Mouse (Mus musculus) liver, embryonic 16.5 days (tissue): Measurements from ENCODE around the gene Snrpa1. TPM values are rescaled to one million over a fixed set of nuclear protein-coding genes. Genes with fewer than 3 reads are reported as not detected.
A peak's percentile ranks its signal among the peaks of the same experiment; 100 is the strongest.

Source experiments
- ATAC-seq: fragments of 200-750 bp; cut with Nextera tagmentation; 2 replicates; pipeline ENCODE4 v1.8.0; 2017; ENCODE audit warnings: low read depth, mild to moderate bottlenecking, moderate number of reproducible peaks, moderate library complexity
- H3K27ac ChIP-seq: fragments of 300-500 bp; sonication (generic); 2 replicates; pipeline ENCODE4 v1.5.1; 2014; ENCODE audit warnings: mild to moderate bottlenecking, low read length
- H3K27me3 ChIP-seq: fragments of 300-500 bp; sonication (generic); 2 replicates; pipeline ENCODE4 v1.6.1; 2014; ENCODE audit warnings: low read depth, low read length, mixed read lengths; ENCODE audit not compliant: control insufficient read depth, insufficient read depth
- H3K36me3 ChIP-seq: fragments of 300-500 bp; sonication (generic); 2 replicates; pipeline ENCODE4 v1.6.1; 2014; ENCODE audit warnings: mild to moderate bottlenecking; ENCODE audit not compliant: control insufficient read depth, insufficient read depth
- H3K4me1 ChIP-seq: fragments of 300-500 bp; sonication (generic); 2 replicates; pipeline ENCODE4 v1.6.1; 2014; ENCODE audit warnings: low read depth, low read length, mixed read lengths; ENCODE audit not compliant: control insufficient read depth
- H3K4me2 ChIP-seq: fragments of 300-500 bp; sonication (generic); 2 replicates; pipeline ENCODE4 v1.6.1; 2014; ENCODE audit warnings: low read depth, low read length, mixed read lengths
- H3K4me3 ChIP-seq: fragments of 300-500 bp; sonication (generic); 2 replicates; pipeline ENCODE4 v1.5.1; 2014; ENCODE audit warnings: low read depth, mild to moderate bottlenecking, low read length
- H3K9ac ChIP-seq: fragments of 300-500 bp; sonication (generic); 2 replicates; pipeline ENCODE4 v1.6.1; 2014; ENCODE audit warnings: low read depth, low read length
- H3K9me3 ChIP-seq: fragments of 300-500 bp; sonication (generic); replicated peaks from 2 replicates; pipeline ENCODE4 v1.6.1; 2016; ENCODE audit warnings: low read length; ENCODE audit not compliant: control insufficient read depth
- WGBS: fragments of 180-500 bp; shearing (Covaris S2); extraction: QIAGEN DNeasy Blood & Tissue Kit; methylation state at CpG from one replicate; pipeline ENCODE4 v1.1.7; 2014; ENCODE audit not compliant: insufficient replicate concordance; 5-methylcytosine and 5-hydroxymethylcytosine counted together
- polyA plus RNA-seq: library from polyadenylated mRNA; unstranded; fragments of >200 nt; fragmentation: Nextera tagmentation; extraction: Ambion mirVana; gene quantifications from 2 replicates; pipeline ENCODE4 v1.2.1, GENCODE M21; 2015

The Snrpa1 gene
- polyA plus RNA-seq, 1 experiment from 2014 or later, result 65.7 TPM

GRCm38 (mm10) chr7:66106581-66107056 lies 47.8 kb downstream of the Snrpa1 start:
- Histone ChIP-seq H3K27ac (no peak overlapping the region), H3K9me3 (no peaks in the 10 kb centered on the region), H3K4me3 (no peak overlapping the region), H3K27me3 (peaks cover 4% of the 10 kb centered on the region), H3K36me3 (no peaks in the 10 kb centered on the region), H3K4me1 (peaks cover 22% of the 10 kb centered on the region), H3K9ac (no peak overlapping the region), H3K4me2 (no peak overlapping the region)
- WGBS, result 55% methylated on average over 7 of the region's 7 CpGs
- ATAC-seq, result no peak

DNA sequence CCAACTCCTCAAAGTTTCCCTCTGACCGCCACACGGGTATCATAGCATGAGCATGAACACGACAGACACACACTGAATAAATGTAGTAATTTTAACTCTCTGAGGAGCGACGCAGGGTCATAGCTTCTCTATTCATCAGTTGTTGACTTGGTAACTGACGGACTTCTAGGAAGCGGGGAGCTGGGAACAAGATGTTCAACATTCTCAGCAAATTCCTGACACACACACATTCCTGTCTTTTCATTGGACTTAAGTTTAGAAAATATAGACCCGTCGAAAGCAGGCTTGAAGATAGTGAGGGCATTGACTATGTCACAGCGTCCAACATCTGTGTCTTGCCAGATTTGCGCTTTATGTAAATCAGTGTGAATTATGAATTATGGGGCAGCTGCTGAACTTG lies 48.4 kb downstream of the Snrpa1 start:
- no peak for ATAC-seq
- Histone ChIP-seq H3K4me2 (no peak overlapping the region), H3K27ac (no peak overlapping the region), H3K9me3 (no peaks in the 10 kb centered on the region), H3K36me3 (no peaks in the 10 kb centered on the region), H3K4me1 (peaks cover 23% of the 10 kb centered on the region), H3K9ac (no peak overlapping the region), H3K27me3 (peaks cover 4% of the 10 kb centered on the region), H3K4me3 (no peak overlapping the region)
- 73% methylated on average over 11 of the region's 11 CpGs for WGBS

- H3K27me3 ChIP-seq, result peaks cover 4% of the 10 kb centered on the region
- H3K9ac ChIP-seq, result no peak overlapping the region
- peaks cover 28% of the 10 kb centered on the region for H3K4me1 ChIP-seq
- no peak overlapping the region for H3K4me3 ChIP-seq
- H3K9me3 ChIP-seq, result no peaks in the 10 kb centered on the region
- 8% methylated on average over 7 of the region's 7 CpGs for WGBS
- H3K36me3 ChIP-seq, result no peaks in the 10 kb centered on the region
- no peak for ATAC-seq
- H3K4me2 ChIP-seq, result no peak overlapping the region
- H3K27ac ChIP-seq, result no peak overlapping the region
Measured at GRCm38 (mm10) chr7:66107930-66108329, 49.1 kb downstream of the Snrpa1 start.

DNA sequence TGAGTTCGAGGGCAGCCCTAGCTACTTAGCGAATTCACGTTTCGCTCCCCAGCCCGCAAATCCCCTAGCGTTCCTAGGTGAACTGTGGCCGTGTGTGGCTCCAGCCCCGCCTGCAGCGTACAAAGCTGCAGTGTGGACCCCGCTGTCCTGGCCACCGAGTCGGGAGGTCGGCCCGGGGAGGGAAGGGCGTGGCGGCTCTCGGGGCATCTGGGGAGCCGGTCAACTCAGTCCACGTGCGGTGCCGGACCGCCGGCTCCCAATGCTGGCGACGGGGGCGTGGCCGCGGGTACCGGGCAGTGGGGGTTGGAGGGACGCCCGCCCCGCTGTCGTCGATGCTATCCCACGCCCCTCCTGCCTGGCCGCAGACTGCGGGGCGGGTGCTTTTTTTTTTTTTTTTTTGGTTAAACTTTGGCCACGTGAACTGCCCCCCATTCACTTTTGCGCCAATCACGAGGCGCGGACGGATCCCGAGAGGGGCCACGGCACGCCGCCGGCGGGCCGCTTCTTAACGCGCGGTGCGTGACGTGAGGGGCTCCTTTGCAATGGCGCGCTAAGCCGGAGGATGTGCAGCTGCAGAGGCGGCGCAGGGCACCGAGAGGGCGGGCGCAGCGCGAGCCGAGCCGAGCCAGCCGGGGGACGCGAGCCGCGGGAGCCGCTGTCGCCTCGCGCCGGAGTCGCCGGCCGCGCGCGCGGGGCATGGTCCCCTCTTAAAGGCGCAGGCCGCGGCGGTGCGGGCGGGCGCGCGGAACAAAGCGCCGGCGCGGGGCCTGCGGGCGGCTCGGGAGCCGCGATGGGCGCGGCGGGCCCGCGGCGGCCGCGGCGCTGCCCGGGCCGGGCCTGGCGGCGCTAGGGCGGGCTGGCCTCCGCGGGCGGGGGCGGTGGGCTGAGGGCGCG lies 50.4 kb downstream of the Snrpa1 start, which contains the start of gene Chsy1:
Gene Chsy1, plus strand, starts transcription at position 555 of the 894 bp plus-strand sequence.
- peak within 1 kb of the TSS; percentile 75 for H3K27ac ChIP-seq
- H3K4me1 ChIP-seq, result peaks cover 38% of the 10 kb centered on the region
- H3K27me3 ChIP-seq, result peaks cover 4% of the 10 kb centered on the region
- no peaks in the 10 kb centered on the region for H3K36me3 ChIP-seq
- no peaks in the 10 kb centered on the region for H3K9me3 ChIP-seq
- peak within 1 kb of the TSS; percentile 87 for H3K4me3 ChIP-seq
- H3K4me2 ChIP-seq, result peak within 1 kb of the TSS; percentile 97
- peak within 1 kb of the TSS; percentile 88 for H3K9ac ChIP-seq
- WGBS, result under 1% methylated on average over 108 of the region's 123 CpGs
- peak; percentile 70 for ATAC-seq

DNA sequence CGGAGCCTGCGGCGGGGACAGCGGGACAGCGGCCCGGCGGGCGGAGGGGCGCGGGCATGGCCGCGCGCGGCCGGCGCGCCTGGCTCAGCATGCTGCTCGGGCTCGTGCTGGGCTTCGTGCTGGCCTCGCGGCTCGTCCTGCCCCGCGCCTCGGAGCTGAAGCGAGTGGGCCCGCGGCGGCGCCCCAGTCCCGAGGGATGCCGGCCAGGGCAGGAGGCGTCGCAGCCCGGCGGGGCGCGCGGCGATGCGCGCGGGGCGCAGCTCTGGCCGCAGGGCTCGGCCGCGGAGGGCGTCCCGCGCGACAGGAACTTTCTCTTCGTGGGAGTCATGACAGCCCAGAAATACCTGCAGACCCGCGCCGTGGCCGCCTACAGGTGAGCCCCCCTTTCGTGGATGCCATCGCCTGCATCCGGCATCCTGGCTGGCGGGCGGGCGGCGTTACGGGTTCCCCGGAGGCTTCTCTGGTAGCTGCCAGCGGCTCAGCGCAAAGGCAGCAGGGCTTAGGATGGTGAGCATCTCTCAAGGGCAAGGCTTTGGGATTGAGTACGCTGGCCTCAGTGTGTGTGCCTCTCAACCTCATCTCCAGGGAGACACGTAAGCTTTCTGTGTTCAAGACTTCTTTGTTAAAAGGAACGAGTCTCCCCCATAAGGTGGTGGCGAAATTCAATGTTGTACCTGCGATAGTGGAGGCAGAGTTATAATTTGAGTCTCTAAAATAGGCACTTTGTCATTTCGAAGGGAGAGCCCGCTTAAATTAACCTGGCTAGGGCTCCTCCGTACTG lies 51.2 kb downstream of the Snrpa1 start:
- peak overlapping the region; percentile 97 for H3K4me2 ChIP-seq
- no peaks in the 10 kb centered on the region; the same call in 1 of the 2 replicates for H3K36me3 ChIP-seq
- H3K9me3 ChIP-seq, result no peaks in the 10 kb centered on the region
- ATAC-seq, result peak; percentile 33
- WGBS, result under 1% methylated on average over 75 of the region's 77 CpGs
- H3K4me1 ChIP-seq, result peaks cover 46% of the 10 kb centered on the region
- peak overlapping the region; percentile 75 for H3K27ac ChIP-seq
- H3K9ac ChIP-seq, result peak overlapping the region; percentile 88
- H3K4me3 ChIP-seq, result peak overlapping the region; percentile 87
- peaks cover 4% of the 10 kb centered on the region for H3K27me3 ChIP-seq

DNA sequence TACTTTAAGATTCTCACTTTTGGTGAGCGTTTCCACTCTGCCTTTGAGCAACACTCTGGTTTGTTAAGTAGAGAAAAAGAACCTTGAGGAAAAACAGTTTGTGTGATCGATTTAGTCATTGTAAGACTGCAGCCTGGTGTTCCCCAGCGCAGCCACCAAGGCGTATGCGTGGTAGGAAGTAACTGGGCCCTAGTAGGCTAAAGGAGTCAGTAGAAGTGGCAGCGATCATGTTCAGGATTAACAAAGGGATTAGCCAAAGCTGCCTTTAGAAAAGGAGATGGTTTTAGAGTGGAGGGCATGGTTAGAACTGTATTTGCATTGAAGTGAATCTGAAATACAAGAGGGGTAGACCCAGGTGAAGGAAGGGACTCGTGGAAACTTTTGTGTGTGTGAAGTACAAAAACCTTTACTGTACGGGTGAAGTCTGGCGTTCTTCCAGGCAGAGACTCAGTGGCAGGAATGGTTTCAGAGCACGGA lies 51.9 kb downstream of the Snrpa1 start:
- 8% methylated on average over 10 of the region's 10 CpGs for WGBS

GRCm38 (mm10) chr7:66111211-66111610 lies 52.4 kb downstream of the Snrpa1 start:
- peak overlapping the region; percentile 88 for H3K9ac ChIP-seq

More for the DNA sequence above, 51.9 kb downstream of the Snrpa1 start:
- peaks cover 4% of the 10 kb centered on the region for H3K27me3 ChIP-seq
- peaks cover 52% of the 10 kb centered on the region for H3K4me1 ChIP-seq
- H3K9me3 ChIP-seq, result no peaks in the 10 kb centered on the region
- H3K4me2 ChIP-seq, result peak overlapping the region; percentile 97
- peak overlapping the region; percentile 75 for H3K27ac ChIP-seq
- H3K36me3 ChIP-seq, result no peaks in the 10 kb centered on the region; the same call in 1 of the 2 replicates
- peak overlapping the region; percentile 87 for H3K4me3 ChIP-seq
- H3K9ac ChIP-seq, result peak overlapping the region; percentile 88
- ATAC-seq, result no peak

DNA sequence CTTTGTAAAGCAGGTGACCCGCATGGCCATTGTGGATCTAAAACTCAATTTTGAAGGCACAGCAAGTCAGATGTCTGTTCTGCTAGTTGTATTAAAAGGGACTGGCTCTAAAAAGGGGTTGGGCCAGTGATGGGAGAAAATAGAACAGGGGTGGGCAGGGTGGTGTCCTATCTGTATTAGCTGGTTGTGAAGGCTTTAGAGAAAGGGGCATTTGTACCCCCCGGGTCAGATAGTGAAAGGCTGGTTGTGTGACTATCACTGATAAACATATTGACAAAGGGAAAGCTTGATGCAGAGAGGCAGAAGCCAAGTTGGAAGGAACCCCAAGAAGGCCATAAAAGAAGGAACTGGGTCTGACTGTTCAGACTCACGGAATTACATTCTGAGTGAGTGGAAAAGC lies 54.8 kb downstream of the Snrpa1 start:
- 27% methylated on average over 3 of the region's 3 CpGs for WGBS
- Histone ChIP-seq H3K27me3 (no peaks in the 10 kb centered on the region), H3K36me3 (no peaks in the 10 kb centered on the region; the same call in 1 of the 2 replicates), H3K4me2 (peak overlapping the region; percentile 97), H3K9ac (peak overlapping the region; percentile 40), H3K4me3 (peak overlapping the region; percentile 21), H3K9me3 (no peaks in the 10 kb centered on the region), H3K27ac (peak overlapping the region; percentile 68), H3K4me1 (peaks cover 69% of the 10 kb centered on the region)
- peak; percentile 68 for ATAC-seq

More at GRCm38 (mm10) chr7:66111211-66111610, 52.4 kb downstream of the Snrpa1 start:
- Histone ChIP-seq H3K4me1 (peaks cover 58% of the 10 kb centered on the region), H3K27me3 (peaks cover 4% of the 10 kb centered on the region), H3K4me3 (peak overlapping the region; percentile 87), H3K4me2 (peak overlapping the region; percentile 97), H3K36me3 (no peaks in the 10 kb centered on the region; the same call in 1 of the 2 replicates), H3K27ac (peak overlapping the region; percentile 75; the same call in 1 of the 2 replicates), H3K9me3 (no peaks in the 10 kb centered on the region)
- WGBS, result 70% methylated on average over 10 of the region's 10 CpGs
- no peak for ATAC-seq
